Mouse (Mus musculus): ENCODE results near the gene Uts2r.

- TF ChIP-seq ZC3H11A (IDR thresholded peaks at IDR 0.05; ENCODE audit: borderline replicate concordance, low read depth, low read length): no peak
- no peak for TF ChIP-seq CHD2 (IDR thresholded peaks at IDR 0.05; ENCODE audit: low read depth, low read length)
- TF ChIP-seq MAFK (IDR thresholded peaks at IDR 0.05; ENCODE audit: insufficient read depth, low read depth, low read length): no peak
- TF ChIP-seq ZNF384 (IDR thresholded peaks at IDR 0.05; ENCODE audit: low read depth, low read length): no peak
- no peak for TF ChIP-seq HCFC1 (IDR thresholded peaks at IDR 0.05; ENCODE audit: borderline replicate concordance, insufficient read depth, low read length)
Observed at GRCm38 (mm10) chr11:121121151-121121550, 38.9 kb upstream of the Uts2r start.

Data from ES-E14 (cell line).